Mouse (Mus musculus) Patski (cell line): ENCODE data around the gene Slc4a4. TPM values are rescaled to one million over a fixed set of nuclear protein-coding genes. Genes with fewer than 3 reads are reported as not detected.

Source experiments
- ATAC-seq: fragments of 100-300 bp; one replicate; pipeline ENCODE4 v1.8.0; 2021
- CTCF ChIA-PET: fragments of 350-600 bp; sonication (Branson Sonifier 250); formaldehyde crosslinking; loops from one replicate; lab custom pipeline; 2022; ENCODE audit warnings: inconsistent platforms; lab: Charles Lee
- POLR2A ChIA-PET: fragments of 350-600 bp; sonication (Branson Sonifier 250); formaldehyde crosslinking; loops from one replicate; lab custom pipeline; 2022; ENCODE audit warnings: antibody characterized with exemption, inconsistent platforms; lab: Charles Lee
- DNase-seq: peaks from one replicate; pipeline ENCODE4 v3.0.0-alpha.2; 2011; ENCODE audit warnings: low read depth, low spot score
- H3K27me3 ChIP-seq: fragments of 371-371 bp; one replicate; pipeline ENCODE4 v1.5.1; 2021
- CTCF ChIP-seq: fragments of 100-300 bp; IDR thresholded peaks from one replicate; pipeline ENCODE4 v1.5.1; 2021
- in situ Hi-C: fragments of 300-500 bp; cut with MboI; formaldehyde crosslinking; loops from 3 replicates; pipeline ENCODE4 v1.11.1; 2018; ENCODE audit warnings: low pct_unique_long_range_greater_than_20kb, mixed read lengths
- polyA plus RNA-seq: library from polyadenylated mRNA; unstranded; gene quantifications from one replicate; pipeline ENCODE4 v1.2.3, GENCODE M21; 2021

The Slc4a4 gene
- polyA plus RNA-seq = 6.8 TPM

DNA sequence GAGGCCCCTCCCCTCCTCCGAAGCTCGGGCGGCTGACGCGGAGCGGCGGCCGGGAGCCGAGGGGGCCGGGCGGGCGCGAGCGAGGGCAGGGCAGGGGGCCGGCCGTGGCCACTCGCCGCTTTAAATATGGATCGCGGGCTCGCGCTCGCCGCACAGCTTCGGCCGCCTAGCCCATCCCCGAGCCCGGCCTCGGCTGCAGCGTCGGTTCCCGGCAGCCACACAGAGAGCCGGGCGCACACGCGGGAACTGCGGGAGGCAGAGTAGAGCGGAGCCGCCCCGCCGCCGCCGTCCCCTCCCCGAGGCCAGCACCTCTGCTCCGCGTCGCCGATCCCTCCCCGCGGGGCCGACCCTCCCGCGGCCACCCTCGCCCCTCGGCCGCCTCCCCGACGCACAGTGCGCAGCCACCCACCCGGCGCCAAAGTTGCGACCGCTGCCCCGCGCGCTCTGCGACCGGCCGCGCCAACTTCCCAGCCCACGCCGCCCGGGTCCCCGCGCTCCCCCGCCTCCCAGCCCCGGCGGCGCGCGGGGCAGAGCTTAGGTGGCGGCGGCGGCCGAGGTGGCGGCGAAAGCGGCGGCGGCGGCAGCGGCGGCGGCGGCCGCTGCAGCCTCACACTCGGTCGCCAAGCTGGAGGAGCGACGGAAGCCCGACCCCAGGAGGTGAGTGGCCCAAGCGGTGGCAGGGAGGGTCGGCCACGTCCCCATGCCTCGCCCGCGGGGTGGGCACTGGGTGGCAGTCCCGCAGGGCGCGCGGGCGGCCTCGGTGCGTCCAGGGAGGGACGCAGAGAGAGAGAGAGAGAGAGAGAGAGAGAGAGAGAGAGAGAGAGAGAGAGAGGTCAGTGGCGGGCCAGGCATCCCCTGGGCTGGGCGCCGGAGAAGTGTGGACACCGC lies at the start of gene Slc4a4:
Gene Slc4a4 (plus strand): TSS at position 151 of the 888 bp plus-strand sequence.
- CTCF ChIA-PET = interaction anchor here (1.2 kb wide), 1 partner anchor 16 kb away, joined by 3 read pairs; no protein-coding TSS in a partner anchor
- DNase-seq (no peak), ATAC-seq (peak; percentile 79)
- POLR2A ChIA-PET = no interaction called here
- in situ Hi-C loops = loop anchor here (10.0 kb wide), 2 partner anchors 338 to 498 kb away; no protein-coding TSS in a partner anchor
- peak; percentile 39 for TF ChIP-seq CTCF
- H3K27me3 ChIP-seq = no peaks in the 10 kb centered on the region

DNA sequence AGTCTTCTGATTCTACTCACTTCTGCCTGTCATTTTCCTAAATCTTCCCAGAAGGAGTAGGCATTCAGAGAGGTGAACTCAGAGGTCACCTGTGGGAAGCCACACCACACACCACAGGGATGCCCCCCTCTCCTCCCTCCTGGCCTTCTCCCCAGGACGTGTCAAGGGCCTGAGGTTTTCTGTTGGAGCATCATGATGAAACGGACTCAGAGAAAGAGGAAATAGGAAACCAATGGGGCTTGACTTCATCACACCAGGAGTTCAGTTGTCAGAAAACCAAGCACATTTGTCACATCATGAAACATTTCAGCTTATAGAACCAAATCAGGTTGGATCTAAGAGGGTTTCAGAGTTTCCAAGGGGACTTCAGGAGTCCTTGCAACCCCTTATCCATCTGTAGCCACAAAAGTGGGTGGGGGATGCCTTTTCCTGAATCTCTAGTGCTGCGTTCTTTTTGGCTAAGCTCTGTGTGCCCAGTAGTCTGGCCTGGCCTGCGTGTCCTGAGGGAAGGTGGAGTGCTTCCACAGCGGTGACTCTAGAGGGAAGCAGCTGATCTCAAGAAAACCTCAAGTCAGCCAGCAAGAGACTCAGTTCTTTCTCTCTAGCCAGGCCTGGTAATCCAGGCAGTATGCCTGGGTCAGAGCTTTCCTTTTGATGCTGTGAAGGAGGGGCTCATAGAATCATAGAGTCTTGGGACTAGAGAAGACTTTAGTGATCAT lies 46.4 kb upstream of the Slc4a4 start:
- in situ Hi-C loops = no loop called here
- peaks cover 9% of the 10 kb centered on the region for H3K27me3 ChIP-seq
- CTCF ChIA-PET = no interaction called here
- no peak for DNase-seq
- ATAC-seq = no peak
- POLR2A ChIA-PET = no interaction called here
- no peak for TF ChIP-seq CTCF

DNA sequence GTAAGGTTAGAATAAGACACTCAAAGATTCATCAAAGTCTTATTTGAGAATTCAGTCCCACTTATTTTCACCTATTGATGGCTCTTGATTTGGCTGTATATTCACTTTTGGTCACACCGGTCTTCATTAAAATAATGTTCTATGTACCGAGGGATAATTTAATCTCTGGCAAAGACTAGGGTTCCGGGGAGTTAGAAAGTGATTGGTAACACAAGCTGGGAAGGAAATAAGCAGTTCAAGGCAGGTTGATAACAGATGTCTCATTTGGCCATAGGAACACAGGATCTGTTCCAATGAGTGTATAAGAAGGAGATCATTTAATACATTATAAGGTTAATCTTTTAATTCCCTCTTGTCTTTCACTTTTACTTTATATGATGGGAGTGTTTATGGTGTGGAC lies 29.3 kb upstream of the Slc4a4 start:
- TF ChIP-seq CTCF = no peak
- DNase-seq (no peak), ATAC-seq (no peak)
- POLR2A ChIA-PET = no interaction called here
- in situ Hi-C loops = no loop called here
- CTCF ChIA-PET = interaction anchor here (1.4 kb wide), 1 partner anchor 49 kb away, joined by 3 read pairs; no protein-coding TSS in a partner anchor
- no peaks in the 10 kb centered on the region for H3K27me3 ChIP-seq

DNA sequence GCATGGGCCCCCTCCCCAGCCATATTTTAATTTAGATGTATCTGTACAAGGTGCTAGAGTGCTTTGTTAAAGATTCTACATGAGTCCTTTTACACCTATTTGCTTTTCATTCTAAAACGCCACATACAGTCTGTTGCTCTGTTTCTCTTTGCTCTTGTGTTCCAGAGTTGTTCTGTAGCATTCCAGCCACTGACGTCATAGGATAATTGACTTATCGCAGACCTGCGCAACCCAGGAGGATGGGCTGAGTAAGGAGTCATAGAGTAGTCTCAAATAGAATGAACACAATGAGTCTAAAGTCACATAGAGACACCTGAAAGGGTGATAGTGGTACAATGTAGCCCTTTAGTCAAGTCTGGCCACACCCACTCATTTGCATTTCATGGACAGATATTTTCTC lies 28.8 kb upstream of the Slc4a4 start:
- CTCF ChIA-PET = no interaction called here
- in situ Hi-C loops = no loop called here
- no peak for TF ChIP-seq CTCF
- H3K27me3 ChIP-seq = no peaks in the 10 kb centered on the region
- ATAC-seq (no peak), DNase-seq (no peak)
- POLR2A ChIA-PET = no interaction called here

DNA sequence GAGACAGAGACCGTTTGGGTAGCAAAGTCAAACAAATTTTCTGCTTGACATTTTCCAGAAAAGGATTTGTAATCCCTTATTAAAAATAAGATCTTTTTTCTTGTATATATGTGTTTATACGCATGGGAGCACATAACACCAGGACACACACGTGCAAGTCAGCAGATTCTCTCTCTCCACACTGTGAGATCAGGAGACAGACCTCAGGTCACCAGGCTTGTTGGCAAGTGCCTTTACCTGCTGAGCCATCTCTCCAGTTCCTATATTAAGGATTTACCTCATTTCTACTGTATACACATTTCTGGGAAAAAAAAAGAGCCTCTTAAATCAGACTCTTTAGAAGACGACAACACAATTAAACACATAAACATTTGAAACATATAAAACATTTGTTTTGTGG lies 28.4 kb upstream of the Slc4a4 start:
- TF ChIP-seq CTCF = no peak
- CTCF ChIA-PET = no interaction called here
- POLR2A ChIA-PET = no interaction called here
- H3K27me3 ChIP-seq = no peaks in the 10 kb centered on the region
- in situ Hi-C loops = no loop called here
- ATAC-seq (no peak), DNase-seq (no peak)

DNA sequence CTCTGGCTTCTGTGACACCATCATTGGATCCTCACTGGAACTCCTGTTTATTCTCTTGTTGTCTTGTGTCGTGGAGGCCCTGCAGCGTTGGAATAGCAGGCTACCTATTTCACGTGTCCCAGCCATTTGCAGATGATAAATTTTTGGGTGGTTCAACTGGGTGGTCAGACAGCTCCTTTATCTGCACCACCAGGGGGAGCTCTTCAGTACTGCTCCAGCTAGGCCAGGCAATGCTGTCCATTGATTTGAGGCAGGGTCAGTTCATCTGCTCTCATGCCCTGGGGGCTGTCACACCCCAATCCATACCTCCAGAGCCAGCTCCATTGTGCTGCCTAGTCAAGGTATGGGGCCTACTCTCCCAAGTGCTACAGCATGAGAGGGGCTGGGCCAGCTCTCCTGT lies 24.5 kb upstream of the Slc4a4 start:
- ChIA-PET POLR2A (no interaction called here), CTCF (interaction anchor here (0.7 to 1.2 kb wide), 4 partner anchors 14 to 359 kb away, joined by 3 to 5 read pairs (median 4); no protein-coding TSS in a partner anchor)
- DNase-seq (no peak), ATAC-seq (no peak)
- TF ChIP-seq CTCF = peak; percentile 78
- H3K27me3 ChIP-seq = peaks cover 5% of the 10 kb centered on the region
- in situ Hi-C loops = no loop called here

DNA sequence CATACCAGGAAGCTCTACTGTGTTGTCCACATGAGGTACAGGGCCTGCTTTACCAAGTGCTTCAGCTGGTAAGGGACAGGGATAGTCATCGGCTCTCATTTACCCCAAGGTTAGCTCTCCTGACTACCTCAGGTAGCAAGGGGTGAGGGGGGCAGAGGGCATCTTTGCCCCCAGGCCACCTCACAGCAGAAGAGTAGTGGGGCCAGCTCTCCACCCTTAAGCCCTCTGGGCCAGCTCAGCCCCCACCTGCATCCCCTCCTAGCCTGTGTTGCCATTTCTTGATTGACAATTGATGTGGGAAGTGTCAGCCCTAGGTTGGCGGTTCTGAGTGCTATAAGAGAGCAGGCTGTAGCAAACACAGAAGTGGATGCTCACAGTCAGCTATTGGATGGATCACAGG lies 23.8 kb upstream of the Slc4a4 start:
- TF ChIP-seq CTCF = no peak
- in situ Hi-C loops = no loop called here
- DNase-seq (no peak), ATAC-seq (no peak)
- POLR2A ChIA-PET = no interaction called here
- CTCF ChIA-PET = interaction anchor here (0.7 to 1.2 kb wide), 4 partner anchors 13 to 359 kb away, joined by 3 to 5 read pairs (median 4); no protein-coding TSS in a partner anchor
- H3K27me3 ChIP-seq = peaks cover 5% of the 10 kb centered on the region

DNA sequence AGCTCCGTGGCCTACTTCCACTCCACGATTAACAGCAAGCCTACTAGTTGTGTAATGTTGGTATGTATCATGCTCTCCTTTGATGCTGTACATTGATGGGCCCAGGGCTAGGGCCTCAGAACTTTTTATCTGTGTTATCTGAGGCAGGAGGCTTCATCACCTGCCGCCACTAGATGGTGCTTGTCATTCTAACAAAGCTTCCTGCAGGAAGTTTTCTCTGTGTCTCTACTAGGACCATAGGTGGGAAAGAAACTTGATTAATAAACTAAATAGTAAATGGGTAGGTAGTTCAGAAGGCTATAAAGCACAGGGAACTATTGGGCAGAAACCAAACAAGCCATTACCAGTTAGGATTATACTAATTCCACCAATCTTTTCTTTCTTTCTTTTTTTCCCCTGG lies 2.5 kb upstream of the Slc4a4 start:
- in situ Hi-C loops = loop anchor here (10.0 kb wide), 2 partner anchors 341 to 501 kb away; no protein-coding TSS in a partner anchor
- ATAC-seq = peak; percentile 32
- POLR2A ChIA-PET = no interaction called here

DNA sequence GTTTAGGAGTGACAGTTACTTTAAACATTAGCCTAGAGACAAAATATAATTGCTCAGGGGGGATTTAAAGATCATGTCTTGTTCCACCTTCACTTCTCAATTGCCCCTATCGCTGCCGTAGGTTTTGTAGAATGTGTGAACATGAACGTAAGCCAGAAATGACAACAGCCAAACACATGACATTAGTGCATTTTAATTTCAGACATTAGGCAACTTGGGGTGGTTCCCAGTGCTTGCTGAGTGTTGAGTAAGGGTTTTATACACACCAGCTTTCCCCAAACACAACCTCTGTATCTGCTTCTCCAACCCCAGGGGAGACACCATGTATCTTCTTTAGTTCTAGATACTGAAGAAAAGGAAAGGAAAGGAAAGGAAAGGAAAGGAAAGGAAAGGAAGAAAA lies 1.1 kb upstream of the Slc4a4 start:
- in situ Hi-C loops = loop anchor here (10.0 kb wide), 2 partner anchors 339 to 499 kb away; no protein-coding TSS in a partner anchor
- no peak for TF ChIP-seq CTCF
- no peaks in the 10 kb centered on the region for H3K27me3 ChIP-seq
- ATAC-seq = no peak
- POLR2A ChIA-PET = no interaction called here
- no peak for DNase-seq
- CTCF ChIA-PET = interaction anchor here (0.6 to 1.6 kb wide), 3 partner anchors 26 to 335 kb away, joined by 3 to 4 read pairs (median 3); no protein-coding TSS in a partner anchor

More for the DNA sequence above, 2.5 kb upstream of the Slc4a4 start:
- CTCF ChIA-PET = interaction anchor here (0.6 to 2.4 kb wide), 12 partner anchors 9 to 504 kb away, joined by 3 to 7 read pairs (median 4); no protein-coding TSS in a partner anchor
- peak; percentile 89 for TF ChIP-seq CTCF
- no peaks in the 10 kb centered on the region for H3K27me3 ChIP-seq
- no peak for DNase-seq

DNA sequence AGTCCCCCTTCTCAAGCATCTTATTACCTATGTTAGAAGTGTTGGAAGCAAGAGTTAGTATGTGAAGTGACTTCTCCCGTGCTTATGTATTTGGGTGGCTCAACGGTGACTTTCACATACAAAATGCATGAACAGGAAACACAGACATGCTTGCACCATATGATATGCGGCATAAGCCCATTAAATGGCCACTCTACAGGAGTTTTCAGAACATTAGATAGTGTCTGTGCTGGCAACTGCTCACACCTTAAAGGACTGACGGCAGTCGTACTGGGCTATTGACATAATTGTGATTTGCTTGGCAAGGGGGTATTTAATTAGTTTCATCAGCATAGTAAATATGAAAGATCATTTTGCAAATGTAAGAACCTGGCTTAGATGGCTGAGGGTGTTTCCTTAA lies 674 bp upstream of the Slc4a4 start:
- no peak for ATAC-seq
- no peaks in the 10 kb centered on the region for H3K27me3 ChIP-seq
- in situ Hi-C loops = loop anchor here (10.0 kb wide), 2 partner anchors 339 to 499 kb away; no protein-coding TSS in a partner anchor
- TF ChIP-seq CTCF = no peak
- CTCF ChIA-PET = interaction anchor here (0.6 kb wide), 1 partner anchor 335 kb away, joined by 3 read pairs; no protein-coding TSS in a partner anchor
- POLR2A ChIA-PET = no interaction called here
- no peak for DNase-seq
